Mouse (Mus musculus) liver, adult 2 months (tissue): ENCODE data around the gene Sub1.

Experiments used
- CTCF ChIP-seq: fragments of 200-500 bp; IDR thresholded peaks from 2 replicates; pipeline ENCODE4 v1.5.1; 2011; ENCODE audit warnings: low read depth, low read length, control low read depth
- POLR2A ChIP-seq: fragments of 200-500 bp; IDR thresholded peaks from 2 replicates; pipeline ENCODE4 v1.6.1; 2011; ENCODE audit warnings: low read length, control low read depth; ENCODE audit not compliant: insufficient read depth; ENCODE audit errors: extremely low read depth

- TF ChIP-seq CTCF (no peak), POLR2A (no peak)
Measured at GRCm38 (mm10) chr15:11970621-11971020, 26.2 kb downstream of the Sub1 start.
